In the genomic region with DNA sequence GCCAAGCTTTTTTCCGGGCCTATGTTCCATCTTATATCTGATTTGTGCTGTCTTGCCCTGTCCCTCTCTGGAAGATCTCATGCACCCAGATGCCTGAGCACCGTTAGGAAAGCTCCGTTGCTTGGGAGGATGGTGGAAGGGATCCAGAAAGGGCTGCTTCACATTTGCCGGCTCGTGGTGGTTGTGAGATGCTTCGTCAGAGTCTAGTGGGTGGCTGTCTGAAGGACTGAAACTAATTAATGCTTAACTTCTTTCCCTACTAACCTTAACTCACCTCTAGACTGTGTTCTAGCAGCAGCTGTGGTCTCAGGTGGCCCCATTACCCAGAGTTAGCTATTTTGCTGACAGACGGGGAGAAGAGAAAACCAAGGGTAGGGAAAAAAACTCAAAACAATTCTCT, we compare ENCODE assay signal across 11 mouse cellular contexts. TPM values are rescaled to one million over a fixed set of nuclear protein-coding genes. Genes with fewer than 3 reads are reported as not detected.
A peak's percentile ranks its signal among the peaks of the same experiment; 100 is the strongest.
DNase-seq lines count a peak whose midpoint lies in the region; ATAC-seq and TF ChIP-seq lines count a peak whose summit lies in the region.
"Had no signal": no experiment of that assay in that cellular context is flagged by ENCODE, and none has a peak within 500 bp of the region (broad histone marks: within the 10 kb centered on the region; RNA-seq: fewer than 3 reads in every experiment).

No protein-coding gene starts in this region.

- WGBS in hindbrain, embryonic 11.5 days, result 51% methylated on average over 7 of the region's 7 CpGs
- 67% methylated on average over 7 of the region's 7 CpGs for WGBS in lung, adult 2 months

- H3K4me2 ChIP-seq in hindbrain, embryonic 11.5 days (replicated peaks; ENCODE audit: low read depth, low read length), result no peak overlapping the region

- peak overlapping the region; percentile 80 for H3K27ac ChIP-seq in left cerebral cortex, adult 2 months
- H3K27ac ChIP-seq in hindbrain, embryonic 11.5 days (ENCODE audit: low read depth, low read length), result peak overlapping the region; percentile 65

- H3K4me1 ChIP-seq in hindbrain, embryonic 11.5 days (replicated peaks; ENCODE audit: control insufficient read depth, insufficient read depth, low read length), result peaks cover 5% of the 10 kb centered on the region; the same call in 1 of the 2 replicates
- no peaks in the 10 kb centered on the region for H3K4me1 ChIP-seq in lung, adult 2 months (ENCODE audit: control insufficient read depth, insufficient read depth, low read length)

- TF ChIP-seq CTCF in left cerebral cortex, adult 2 months (IDR thresholded peaks at IDR 0.05), result no peak
- TF ChIP-seq CTCF in lung, adult 2 months (IDR thresholded peaks at IDR 0.05; ENCODE audit: insufficient read depth, low read length), result no peak

- no peak overlapping the region for H3K9ac ChIP-seq in hindbrain, embryonic 11.5 days (ENCODE audit: low read depth, low read length)

- H3K9me3 ChIP-seq in hindbrain, embryonic 11.5 days (ENCODE audit: control insufficient read depth, low read length), result no peaks in the 10 kb centered on the region

- intact Hi-C loops in left cerebral cortex, adult 2 months (cut with DNase I), result no loop called here
- intact Hi-C loops in heart, postnatal 14 days (cut with DNase I), result no loop called here

- ATAC-seq in hindbrain, embryonic 11.5 days (ENCODE audit: low FRiP score), result no peak
- ATAC-seq: lung, postnatal 0 days had no signal

- H3K27me3 ChIP-seq in hindbrain, embryonic 11.5 days (ENCODE audit: control insufficient read depth, insufficient read depth, low read length), result no peaks in the 10 kb centered on the region

- no peaks in the 10 kb centered on the region for H3K36me3 ChIP-seq in hindbrain, embryonic 11.5 days (ENCODE audit: control insufficient read depth, insufficient read depth, low read length)

- no peak overlapping the region for H3K4me3 ChIP-seq in left cerebral cortex, adult 2 months
- H3K4me3 ChIP-seq in hindbrain, embryonic 11.5 days (ENCODE audit: low read depth, low read length), result no peak overlapping the region
- no peak overlapping the region for H3K4me3 ChIP-seq in lung, adult 2 months (replicated peaks; ENCODE audit: extremely low read depth, low read depth, low read length)

- TF ChIP-seq POLR2A in lung, adult 2 months (IDR thresholded peaks at IDR 0.05; ENCODE audit: borderline replicate concordance, extremely low read depth, low read depth, low read length), result no peak

- DNase-seq in left cerebral cortex, adult 2 months (ENCODE audit: extremely low spot score in 1 of 2, low spot score in 2 of 2), result peak; percentile 44 to 54
- no peak for DNase-seq in left cerebral cortex, adult 11 months (ENCODE audit: low spot score)
- no peak for DNase-seq in hindbrain, embryonic 11.5 days (ENCODE audit: low spot score)
- DNase-seq in kidney, postnatal 14 days, result peak; percentile 73
- peak; percentile 60 to 64 for DNase-seq in right cerebral cortex, postnatal 10 days (ENCODE audit: low spot score in 2 of 2)
- no peak for DNase-seq in heart, postnatal 14 days
- no peak for DNase-seq in cerebellum, adult 9-10 months
- DNase-seq in lung, adult 2 months, result no peak
- DNase-seq: spleen, adult 18-20 months; thymus, postnatal 25 days had no signal

RNA-seq across cellular contexts. Expression of a gene that starts 54.0 kb away (rescaled TPM):
- total RNA-seq in left cerebral cortex, adult 2 months (2021), result 10 to 100 TPM; 37.7 to 49.5 TPM
- polyA plus RNA-seq in hindbrain, embryonic 11.5 days (2014; fragmentation: Nextera tagmentation; extraction: Ambion mirVana), result 5.4 TPM in 2 replicates
- under 1 TPM; 0.41 to 0.65 TPM for total RNA-seq in heart, postnatal 14 days (2021)
- 0.75 and 1.3 TPM in 2 replicates for polyA plus RNA-seq in lung, adult 2 months (2012; rRNA removed)

Comparison
In these comparisons a context has a peak if more than half of its experiments do, and no peak if none do; other contexts are left out.
1. DNase-seq: peak in left cerebral cortex, adult 2 months (2 of 2), kidney, postnatal 14 days (single experiment) and right cerebral cortex, postnatal 10 days (2 of 2); none in left cerebral cortex, adult 11 months (single experiment), hindbrain, embryonic 11.5 days (single experiment), heart, postnatal 14 days (0 of 2), cerebellum, adult 9-10 months (single experiment) and lung, adult 2 months (single experiment).
2. RNA of a gene that starts 54.0 kb away (total RNA-seq): 37.7 to 49.5 TPM in left cerebral cortex, adult 2 months; 0.41 to 0.65 TPM in heart, postnatal 14 days; every median in the first group is over 10 times any median in the second.